Mouse (Mus musculus) splenic B cell, adult 2 months (primary cell): Measurements from ENCODE around the gene Gm27235.
"Not testable (repeated sequence)": the region's sequence is repeated elsewhere in the genome, so short reads cannot be mapped to it uniquely, and the experiment has no call there.

Experiments
- DNase-seq: peaks from one replicate; pipeline ENCODE4 v3.0.0-alpha.2; 2011; ENCODE audit warnings: low read depth, low spot score
- H3K27me3 ChIP-seq: 2 replicates; pipeline ENCODE4 v1.6.1; 2012; ENCODE audit warnings: mild to moderate bottlenecking, low read length, moderate library complexity, mixed read lengths; ENCODE audit not compliant: control insufficient read depth, poor library complexity, insufficient read depth, severe bottlenecking
- H3K36me3 ChIP-seq: 2 replicates; pipeline ENCODE4 v1.6.1; 2012; ENCODE audit warnings: mild to moderate bottlenecking, low read length, moderate library complexity, mixed read lengths; ENCODE audit not compliant: control insufficient read depth, poor library complexity, insufficient read depth, severe bottlenecking

Gm27235 gene

DNA sequence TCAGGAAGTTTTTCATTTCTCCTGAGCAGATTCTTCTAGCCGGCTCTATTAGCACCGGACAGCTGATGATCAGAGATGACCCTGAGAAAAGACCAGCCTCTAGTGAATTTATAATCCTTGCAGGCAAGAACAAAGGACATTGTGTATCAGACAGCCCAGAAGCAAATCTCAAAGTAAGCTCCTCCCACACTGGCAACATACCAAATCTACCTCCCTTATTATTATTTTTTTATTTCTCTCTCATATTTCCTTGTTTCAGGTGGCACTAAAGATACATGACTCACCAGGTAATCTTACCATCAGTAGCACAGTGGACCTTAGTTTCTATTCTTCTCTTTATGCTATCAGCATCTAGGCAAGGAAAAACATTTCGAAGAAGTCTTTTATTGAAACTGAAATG is at the start of gene Gm27235, which contains the start of gene D730048I06Rik:
Gene Gm27235 (minus strand): TSS at position 101 of the 400 bp plus-strand sequence.
Gene D730048I06Rik (minus strand): TSS at position 112 of the 400 bp plus-strand sequence.
- Histone ChIP-seq H3K36me3 (no peaks in the 10 kb centered on the region), H3K27me3 (no peaks in the 10 kb centered on the region)
- DNase-seq, result no peak

DNA sequence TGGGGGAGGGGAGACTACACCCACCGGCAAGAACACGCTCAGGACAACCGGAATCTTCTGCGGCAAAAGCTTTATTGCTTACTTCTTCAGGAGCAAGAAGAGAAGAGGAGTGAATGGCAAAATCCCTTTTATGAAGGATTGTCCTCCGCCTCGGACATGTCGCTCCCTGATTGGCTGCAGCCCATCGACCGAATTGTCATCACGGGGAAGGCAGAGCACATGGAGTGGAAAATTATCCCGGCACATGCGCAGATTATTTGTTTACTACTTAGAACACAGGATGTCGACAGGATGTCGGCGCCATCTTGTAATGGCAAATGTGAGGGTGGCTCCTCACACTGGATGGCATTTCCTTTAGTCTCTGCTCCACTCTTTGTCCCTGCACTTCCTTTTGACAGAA is 28.0 kb upstream of the Gm27235 start:
- H3K36me3 ChIP-seq, DNase-seq, H3K27me3 ChIP-seq: not testable (repeated sequence)

DNA sequence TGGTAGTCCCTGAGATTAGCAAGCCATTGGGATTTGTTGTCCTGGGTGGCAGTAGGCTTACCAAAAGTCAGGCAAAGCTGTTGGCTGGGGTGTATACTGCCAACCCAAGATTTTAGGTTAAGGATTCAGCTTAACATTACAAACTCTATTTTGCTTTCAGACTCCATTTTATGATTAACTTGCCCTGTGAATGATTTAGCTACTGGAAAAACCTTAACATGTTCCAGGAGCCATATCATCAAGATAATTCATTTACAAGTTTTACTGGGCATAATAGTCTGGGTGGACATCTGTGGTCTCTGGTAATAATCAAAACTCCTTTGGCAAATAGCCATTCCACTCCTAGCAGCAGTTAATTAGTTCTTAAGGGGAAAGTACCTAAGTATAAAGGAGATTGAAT is 8.2 kb upstream of the Gm27235 start:
- no peaks in the 10 kb centered on the region for H3K27me3 ChIP-seq
- DNase-seq, result no peak

DNA sequence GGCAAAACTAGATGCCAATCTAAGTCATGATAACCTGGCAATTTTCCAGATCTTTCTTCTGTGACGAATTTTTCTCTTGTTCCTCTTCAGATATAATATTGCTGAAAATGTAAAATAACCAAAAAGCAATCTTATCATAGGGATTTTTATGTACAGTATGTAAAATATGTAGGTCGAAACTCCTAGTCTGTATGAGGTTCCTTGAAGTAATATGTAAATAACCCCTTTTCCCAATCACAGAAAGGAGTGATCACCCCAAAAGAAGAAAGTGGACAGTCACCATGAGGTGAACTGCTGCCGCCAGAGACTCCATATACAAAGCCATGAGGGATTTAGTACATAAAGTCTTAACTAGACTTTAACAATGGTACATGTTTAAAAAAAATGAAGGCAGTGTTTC is 11.9 kb downstream of the Gm27235 start, which contains the start of gene Gm17727:
Gene Gm17727 (minus strand): TSS at position 101 of the 400 bp plus-strand sequence.
- no peak for DNase-seq
- H3K27me3 ChIP-seq, result no peaks in the 10 kb centered on the region
- no peaks in the 10 kb centered on the region for H3K36me3 ChIP-seq

More for the DNA sequence above, 8.2 kb upstream of the Gm27235 start:
- H3K36me3 ChIP-seq, result no peaks in the 10 kb centered on the region

DNA sequence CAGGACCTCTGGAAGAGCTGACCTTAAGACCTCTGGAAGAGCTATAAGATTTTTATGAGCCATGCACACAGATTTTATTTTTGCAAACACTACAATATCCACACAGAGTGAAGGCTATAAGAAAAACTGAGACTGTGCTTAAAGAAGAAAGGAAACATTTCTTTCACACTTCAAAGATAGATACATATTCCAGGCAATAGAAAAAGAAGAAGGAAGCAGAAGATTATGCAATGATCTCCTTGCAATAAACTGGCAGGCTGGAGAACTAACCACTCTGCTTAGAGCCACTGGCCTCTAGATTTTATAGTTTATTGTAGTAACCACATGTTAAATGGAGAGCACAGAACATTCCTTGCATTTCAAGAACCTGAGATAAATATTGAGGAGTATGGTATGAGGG is 33.1 kb downstream of the Gm27235 start:
- Histone ChIP-seq H3K36me3 (no peaks in the 10 kb centered on the region), H3K27me3 (no peaks in the 10 kb centered on the region)
- no peak for DNase-seq

DNA sequence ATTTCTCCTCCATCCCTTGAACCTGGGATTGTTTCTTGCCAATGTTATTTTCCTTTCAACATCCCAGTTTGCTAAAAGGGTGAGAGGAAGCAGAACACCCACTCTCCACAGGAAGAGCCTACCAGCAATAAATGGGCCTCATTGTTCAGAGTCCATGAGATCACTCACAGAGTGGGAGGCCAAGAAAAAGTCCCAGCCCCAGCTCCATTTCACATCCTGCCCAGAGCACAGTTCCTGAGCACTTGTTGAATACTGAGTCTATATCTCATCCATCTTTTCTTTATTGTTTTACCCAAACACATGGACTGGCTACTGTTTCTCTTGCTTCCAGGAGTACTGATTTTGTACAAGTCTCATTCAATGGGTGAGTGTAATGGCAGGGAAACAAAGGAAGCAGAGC is 49.2 kb downstream of the Gm27235 start, which contains the start of gene Gm17677:
Gene Gm17677 (plus strand): TSS at position 301 of the 400 bp plus-strand sequence.
- no peak for DNase-seq
- Histone ChIP-seq H3K36me3 (no peaks in the 10 kb centered on the region), H3K27me3 (no peaks in the 10 kb centered on the region)
